Mouse (Mus musculus) urinary bladder, postnatal 25 days (tissue): ENCODE measurements around the gene Man2b1.
"Not testable (repeated sequence)": the region's sequence is repeated elsewhere in the genome, so short reads cannot be mapped to it uniquely, and the experiment has no call there.

Source experiments
- DNase-seq: peaks from one replicate; pipeline ENCODE4 v3.0.0; 2022; ENCODE audit warnings: low spot score

Man2b1 gene

GRCm38 (mm10) chr8:85120251-85120650 lies 37.2 kb downstream of the Man2b1 start:
- not testable (repeated sequence) for DNase-seq

GRCm38 (mm10) chr8:85122995-85123394 lies 39.9 kb downstream of the Man2b1 start, which contains the start of gene Zfp791:
Zfp791 (minus strand) TSS chr8:85123095.
- no peak for DNase-seq

GRCm38 (mm10) chr8:85123691-85124090 lies 40.6 kb downstream of the Man2b1 start:
- no peak for DNase-seq

DNA sequence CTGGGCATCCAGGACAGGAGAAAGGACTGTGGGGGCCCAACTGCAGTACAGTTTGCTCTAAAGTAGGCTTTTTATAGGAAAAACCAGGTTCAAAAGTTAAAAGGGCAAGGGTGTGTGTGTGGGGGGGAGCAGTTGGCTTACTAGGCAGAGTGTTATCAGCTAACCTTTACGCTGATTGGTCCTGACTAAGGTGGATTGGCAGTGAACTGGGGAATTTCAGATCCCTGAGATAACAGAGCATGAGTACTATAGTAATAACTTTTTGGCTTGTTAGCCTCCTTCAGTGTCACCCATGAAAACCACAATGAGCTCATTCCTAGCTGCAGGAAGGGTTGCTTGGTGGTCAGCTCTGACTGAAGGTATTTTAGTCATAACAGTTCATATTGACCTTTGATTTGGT lies 49.3 kb downstream of the Man2b1 start:
- DNase-seq: no peak

GRCm38 (mm10) chr8:85135690-85136089 lies 52.6 kb downstream of the Man2b1 start:
- DNase-seq: not testable (repeated sequence)

DNA sequence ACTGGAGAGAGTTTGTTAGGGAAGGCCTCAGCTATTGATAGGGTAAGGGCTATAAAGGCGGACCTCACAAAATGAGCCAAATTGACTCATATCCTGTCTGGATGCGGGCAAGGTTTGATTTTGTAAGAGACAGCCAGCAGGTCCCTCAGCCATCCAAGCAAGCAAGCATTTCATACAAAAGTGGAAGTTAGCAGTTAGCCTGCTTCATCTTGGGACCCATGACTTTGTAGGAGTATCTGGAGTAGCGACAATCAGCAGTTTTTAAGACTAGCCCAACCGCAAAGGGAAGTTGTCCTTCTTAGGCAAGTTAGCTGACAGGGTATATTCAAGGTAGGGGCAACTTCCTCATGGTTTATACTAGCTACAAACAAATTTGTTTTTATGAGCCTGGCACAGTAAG lies 59.4 kb downstream of the Man2b1 start:
- DNase-seq: no peak
